Mouse (Mus musculus) thymus, postnatal 4 days (tissue): ENCODE measurements at regions not wholly inside any gene's neighbourhood (a gene's known extent, or its start where the extent isn't known, plus 50 kb on each side); places are given as distances from the start of the nearest gene placed in this dataset.

ENCODE experiments used
- DNase-seq: peaks from one replicate; pipeline ENCODE4 v3.0.0; 2021

- DNase-seq = no peak
Measured at GRCm38 (mm10) chr16:29879665-29880064, 184.5 kb upstream of the Hes1 start.

GRCm38 (mm10) chr16:29881497-29881896 lies 182.7 kb upstream of the Hes1 start:
- DNase-seq = no peak

DNA sequence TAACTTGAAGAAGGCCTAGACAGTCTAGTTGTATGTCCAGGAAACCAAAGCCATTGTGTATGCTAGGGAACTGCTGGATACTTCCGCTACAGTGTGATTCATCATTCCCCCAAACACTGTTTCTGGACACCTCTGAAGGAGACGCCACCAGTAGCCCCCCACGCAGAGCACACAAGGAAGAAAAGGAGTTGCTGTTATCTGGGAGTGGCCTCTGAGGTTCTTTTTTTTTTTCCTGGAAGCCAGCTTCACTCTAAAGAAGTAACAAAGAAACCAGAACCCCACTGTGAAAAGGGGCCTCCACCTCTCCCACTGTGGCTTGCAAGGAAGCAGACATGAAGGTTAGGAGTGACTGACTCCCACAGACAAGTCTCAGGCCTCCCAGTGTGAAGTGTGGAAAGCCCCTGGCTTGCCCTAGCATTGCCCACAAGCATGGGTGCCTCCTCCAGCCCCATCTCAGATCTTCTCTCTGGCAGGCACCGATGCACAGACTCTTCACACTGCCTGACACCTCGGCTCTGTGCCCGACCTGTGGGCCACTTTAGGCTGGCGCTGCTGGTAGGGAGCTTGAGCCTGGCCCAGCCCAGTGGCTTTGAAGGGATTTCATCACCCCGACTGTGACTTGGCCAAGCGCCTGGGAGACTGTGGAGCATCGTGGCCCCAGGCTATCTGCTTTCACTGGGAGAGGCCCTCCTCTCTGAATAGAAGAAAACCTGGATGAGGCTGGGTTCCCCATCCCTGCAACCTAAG lies 181.8 kb upstream of the Hes1 start:
- no peak for DNase-seq

- no peak for DNase-seq
Measured at GRCm38 (mm10) chr16:29883252-29883992, 180.8 kb upstream of the Hes1 start.

DNA sequence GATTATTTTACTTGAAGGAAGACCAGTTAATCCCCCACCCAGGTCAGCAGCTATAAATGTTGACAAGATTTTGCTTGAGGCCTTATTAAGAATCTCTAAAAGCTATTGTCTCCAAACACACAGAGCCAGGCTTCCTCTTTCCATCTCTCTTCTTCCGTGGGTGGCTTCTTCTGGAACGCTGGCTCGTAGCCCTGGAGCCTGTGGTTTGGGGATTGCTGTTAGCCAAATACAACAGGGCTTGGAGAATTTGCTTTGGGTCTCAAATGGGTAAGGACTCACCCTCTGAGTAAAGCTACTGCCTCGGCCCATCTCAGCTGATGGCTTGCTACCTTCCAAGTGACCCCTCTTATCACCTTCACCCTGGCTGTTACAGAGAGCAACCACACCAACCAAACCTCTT lies 179.3 kb upstream of the Hes1 start:
- DNase-seq = no peak

GRCm38 (mm10) chr16:29886755-29887154 lies 177.4 kb upstream of the Hes1 start:
- DNase-seq = no peak

DNA sequence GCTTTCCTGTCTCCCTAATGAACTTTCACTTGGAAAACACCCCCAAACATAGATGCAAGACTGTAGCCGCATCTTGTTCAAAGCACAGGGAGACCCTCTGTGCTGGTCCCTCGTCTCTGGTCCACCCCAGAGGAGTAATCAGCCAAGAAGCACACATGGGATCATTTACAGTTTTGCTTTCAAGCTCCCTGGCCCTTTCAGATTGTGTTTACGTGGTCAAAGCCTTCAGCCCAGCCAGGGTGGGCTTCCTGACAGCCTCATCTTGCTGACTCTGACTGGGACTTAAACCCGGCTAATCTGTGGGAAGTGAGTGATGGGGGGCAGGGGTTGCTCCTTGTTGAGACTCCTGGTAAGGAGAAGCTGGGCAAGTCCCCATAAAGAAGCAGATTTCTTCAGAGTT lies 174.8 kb upstream of the Hes1 start:
- no peak for DNase-seq

DNA sequence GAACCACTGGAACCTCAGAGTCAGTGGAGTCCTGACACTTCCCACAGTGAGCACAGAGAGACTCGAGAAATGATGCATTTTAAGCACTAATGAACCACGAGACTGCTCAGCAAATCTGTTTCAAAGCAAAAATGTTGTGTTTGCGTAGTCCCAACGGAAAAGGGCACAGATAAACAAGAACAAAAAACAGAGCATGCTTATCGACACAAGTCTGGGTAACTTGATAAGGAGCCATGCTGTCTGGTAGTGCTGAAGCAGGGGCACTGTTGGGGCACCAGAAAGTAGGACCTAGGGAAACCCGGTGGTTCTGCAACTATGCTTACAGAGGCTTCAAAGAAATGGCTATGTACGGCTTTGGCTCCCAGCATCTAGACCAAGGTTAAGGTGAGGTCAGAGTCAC lies 172.7 kb upstream of the Hes1 start:
- no peak for DNase-seq

GRCm38 (mm10) chr16:29893871-29894828 lies 170.0 kb upstream of the Hes1 start:
- no peak for DNase-seq

- DNase-seq = no peak
Measured at GRCm38 (mm10) chr16:29896393-29896792, 167.8 kb upstream of the Hes1 start.

- DNase-seq = no peak
Measured at GRCm38 (mm10) chr16:29903510-29903909, 160.7 kb upstream of the Hes1 start.

DNA sequence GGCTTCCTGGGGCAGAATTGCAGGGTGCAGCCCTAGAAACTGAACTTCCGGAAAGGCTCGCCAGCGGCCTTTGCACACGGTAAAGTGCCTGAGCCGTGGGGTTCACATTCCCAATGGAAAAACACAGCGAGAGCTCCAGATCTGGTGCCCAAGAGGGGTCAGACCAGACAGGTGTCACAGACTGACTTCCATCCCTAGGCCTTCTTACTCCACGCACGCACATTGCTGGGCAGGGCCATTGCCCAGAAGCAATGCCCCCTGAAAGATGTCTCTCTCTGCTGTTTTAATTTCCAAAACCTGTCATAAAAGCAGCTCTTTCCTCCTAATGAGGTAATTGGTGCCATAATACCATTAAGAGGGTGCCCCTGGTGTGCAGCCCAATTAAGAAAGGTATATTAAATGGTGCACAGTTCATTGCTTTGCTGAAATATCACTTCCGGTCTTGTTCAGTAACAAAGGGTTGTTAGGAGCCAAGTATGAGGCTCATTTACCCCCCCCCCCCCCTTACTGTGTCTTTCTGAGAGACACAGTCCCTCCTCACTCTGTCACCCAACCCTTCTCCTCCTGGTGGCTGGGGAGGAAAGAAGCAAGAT lies 159.9 kb upstream of the Hes1 start:
- DNase-seq = no peak

- no peak for DNase-seq
Measured at GRCm38 (mm10) chr16:29907331-29907730, 156.9 kb upstream of the Hes1 start.

GRCm38 (mm10) chr16:29908031-29908430 lies 156.2 kb upstream of the Hes1 start:
- DNase-seq = no peak

DNA sequence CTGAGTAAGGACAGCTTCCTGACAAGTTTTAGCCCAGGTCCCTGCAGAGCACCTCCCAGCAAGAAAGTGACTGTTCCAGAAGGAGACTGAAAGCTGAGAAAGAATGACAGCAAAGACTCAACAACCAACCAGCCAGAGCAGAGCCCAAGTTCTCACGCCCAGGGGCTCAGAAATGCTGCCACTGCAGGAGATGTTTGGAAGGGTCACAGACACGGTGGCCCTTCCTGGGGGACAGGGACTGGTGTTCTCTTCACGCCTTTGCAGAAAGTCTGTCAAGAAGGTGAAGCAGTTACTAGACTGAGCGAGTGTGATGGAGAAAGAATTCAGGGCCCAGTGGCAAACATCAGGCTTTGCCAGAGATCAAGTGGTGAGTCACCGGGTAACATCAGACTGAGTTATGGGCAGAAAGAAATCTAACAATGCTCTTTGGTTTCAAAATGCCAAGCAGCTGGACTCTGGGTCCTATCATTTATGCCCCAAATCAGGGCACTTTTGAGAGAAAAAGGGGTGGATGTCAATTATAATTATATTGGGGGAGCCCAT lies 154.2 kb upstream of the Hes1 start:
- DNase-seq = no peak

- peak; percentile 29 for DNase-seq
Measured at GRCm38 (mm10) chr16:29911164-29911571, 153.0 kb upstream of the Hes1 start.

GRCm38 (mm10) chr16:29913357-29914010 lies 150.7 kb upstream of the Hes1 start:
- DNase-seq = no peak

DNA sequence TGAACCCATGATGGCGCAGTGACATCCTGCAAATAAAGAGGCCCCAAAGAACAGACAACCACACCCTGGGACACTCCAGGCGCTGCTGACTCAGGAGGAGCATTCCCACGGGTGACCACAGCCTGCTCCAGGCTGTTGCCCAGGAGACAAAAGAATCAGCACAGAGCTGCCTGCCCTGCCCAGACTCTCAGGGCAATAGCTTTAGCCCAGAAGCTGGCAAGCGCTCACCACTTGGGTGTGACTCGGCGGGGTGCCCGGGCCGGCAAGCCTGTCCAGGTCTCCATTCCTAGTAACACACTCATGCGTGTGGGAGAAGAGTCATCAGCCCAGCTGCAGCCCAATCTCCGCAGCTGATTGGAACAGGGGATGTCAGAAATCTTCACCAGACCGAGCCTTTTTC lies 148.8 kb upstream of the Hes1 start:
- no peak for DNase-seq

- DNase-seq = no peak
Measured at GRCm38 (mm10) chr16:29917989-29918388, 146.2 kb upstream of the Hes1 start.

- no peak for DNase-seq
Measured at GRCm38 (mm10) chr16:29918396-29918795, 145.8 kb upstream of the Hes1 start.

DNA sequence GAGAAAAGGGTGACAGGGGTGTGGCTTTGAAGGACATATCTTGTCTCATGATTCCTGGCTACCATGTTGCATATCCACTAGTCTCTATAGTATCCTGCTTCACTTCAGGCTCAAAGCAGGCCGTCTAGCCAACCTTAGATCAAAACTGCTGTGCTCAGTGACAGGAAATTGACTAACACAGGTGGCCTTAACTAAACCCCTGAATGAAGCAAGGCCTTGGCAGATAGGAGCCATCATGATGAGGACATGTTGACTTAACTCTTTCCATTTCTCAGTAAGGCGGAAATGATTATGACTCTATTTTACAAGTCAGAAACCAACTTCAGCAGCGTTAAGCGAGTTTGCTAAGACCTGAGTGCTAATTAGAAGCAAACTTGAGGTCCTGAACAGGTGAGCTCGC lies 143.2 kb upstream of the Hes1 start:
- DNase-seq = no peak

DNA sequence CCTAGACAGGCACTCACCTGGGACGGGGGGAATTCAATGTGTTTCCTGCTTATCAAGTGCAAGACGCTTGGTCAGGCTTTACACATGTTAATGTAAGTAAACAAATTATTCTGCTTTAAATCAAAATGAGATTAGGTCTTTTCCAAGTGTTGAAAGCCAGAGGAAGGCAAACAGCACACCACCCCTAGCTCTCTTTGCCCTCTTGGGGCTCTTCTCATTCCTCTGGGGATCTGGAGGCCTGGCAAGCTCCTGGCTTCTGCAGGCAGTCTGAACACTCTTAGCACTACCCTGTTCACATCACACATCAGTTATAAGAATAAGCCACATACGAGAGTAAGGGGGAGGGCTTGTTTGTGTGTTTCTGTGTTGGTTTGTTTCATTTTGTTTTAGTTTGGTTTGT lies 142.8 kb upstream of the Hes1 start:
- no peak for DNase-seq
